Mouse (Mus musculus): ENCODE results near the gene Mrpl21. TPM values are rescaled to one million over a fixed set of nuclear protein-coding genes. Genes with fewer than 3 reads are reported as not detected.

Gene Mrpl21
- 40.3 and 63.7 TPM in 2 replicates for polyA plus RNA-seq (2012; rRNA removed; ENCODE audit: low replicate concordance)

GRCm38 (mm10) chr19:3282572-3283467 lies at the start of gene Mrpl21, which contains the start of gene Ighmbp2:
Mrpl21 (plus strand) TSS chr19:3282901.
Ighmbp2 (minus strand) TSS chr19:3283017.

DNA sequence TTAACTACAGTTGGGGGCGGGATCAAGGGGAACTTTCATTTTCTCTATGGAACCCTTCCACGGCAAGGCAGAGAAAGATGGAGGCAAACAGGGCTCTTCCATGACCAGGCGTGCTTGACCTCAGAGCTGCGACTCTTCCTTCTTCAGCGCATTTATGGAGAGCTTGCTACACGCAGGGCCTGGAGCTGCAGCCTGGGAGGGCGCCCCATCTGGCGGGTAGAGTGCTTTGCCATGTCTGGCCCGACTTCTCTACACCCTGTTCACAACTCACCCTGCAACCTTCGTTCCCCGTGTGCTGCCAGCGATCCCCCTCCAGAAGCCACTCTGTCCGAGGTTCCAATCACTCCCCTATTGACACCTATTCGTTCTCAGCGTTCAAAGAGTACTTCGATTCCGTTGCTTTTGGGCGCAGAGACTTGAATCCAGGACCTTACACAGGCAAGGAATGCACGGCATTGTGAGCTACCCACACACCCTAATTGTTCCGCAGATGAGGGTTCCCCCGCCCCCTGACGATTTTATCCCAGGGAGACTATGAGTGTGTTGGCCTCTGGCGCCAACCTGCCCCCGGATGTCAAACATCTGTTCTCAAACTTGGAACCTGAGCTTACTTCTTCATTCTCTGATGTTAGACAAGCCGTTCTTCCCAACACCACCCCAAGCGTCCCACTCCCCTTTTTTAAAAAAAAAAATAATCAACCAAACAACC lies 39.7 kb downstream of the Mrpl21 start, which contains the start of gene Cpt1a:
Gene Cpt1a (plus strand): TSS at position 74 of the 709 bp plus-strand sequence.

Other genes starting within 250 kb of the Mrpl21 start
- gene Ighmbp2, start 116 bp downstream of the Mrpl21 start, polyA plus RNA-seq (2012; rRNA removed; ENCODE audit: low replicate concordance): 4.2 and 4.4 TPM in 2 replicates
- 64.0 and 156 TPM in 2 replicates for gene Cpt1a, start 39.4 kb downstream of the Mrpl21 start, polyA plus RNA-seq (2012; rRNA removed; ENCODE audit: low replicate concordance)
- 0.05 and 0.34 TPM in 2 replicates for gene Tesmin, start 106.0 kb downstream of the Mrpl21 start, polyA plus RNA-seq (2012; rRNA removed; ENCODE audit: low replicate concordance)
- 14.3 and 16.9 TPM in 2 replicates for gene Gal, start 131.6 kb downstream of the Mrpl21 start, polyA plus RNA-seq (2012; rRNA removed; ENCODE audit: low replicate concordance)

Measured in duodenum, adult 2 months (tissue).